Mouse (Mus musculus) heart, embryonic 11.5 days (tissue): ENCODE measurements around the gene Syt12. TPM values are rescaled to one million over a fixed set of nuclear protein-coding genes. Genes with fewer than 3 reads are reported as not detected.

Experiments used
- ATAC-seq: fragments of 200-750 bp; cut with Nextera tagmentation; replicated peaks from 2 replicates; pipeline ENCODE4 v1.8.0; 2017; ENCODE audit warnings: moderate library complexity; ENCODE audit not compliant: insufficient number of reproducible peaks, low FRiP score, low TSS enrichment
- H3K27ac ChIP-seq: fragments of 300-500 bp; sonication (generic); 2 replicates; pipeline ENCODE4 v1.5.1; 2014; ENCODE audit warnings: mild to moderate bottlenecking, low read depth, low read length
- H3K27me3 ChIP-seq: fragments of 300-500 bp; sonication (generic); 2 replicates; pipeline ENCODE4 v1.6.1; 2014; ENCODE audit warnings: mild to moderate bottlenecking, low read length, mixed read lengths; ENCODE audit not compliant: control insufficient read depth, insufficient read depth
- H3K36me3 ChIP-seq: fragments of 300-500 bp; sonication (generic); 2 replicates; pipeline ENCODE4 v1.6.1; 2014; ENCODE audit warnings: mild to moderate bottlenecking, low read length, moderate library complexity, mixed read lengths; ENCODE audit not compliant: control insufficient read depth, insufficient read depth
- H3K4me1 ChIP-seq: fragments of 300-500 bp; sonication (generic); 2 replicates; pipeline ENCODE4 v1.6.1; 2014; ENCODE audit warnings: low read length; ENCODE audit not compliant: control insufficient read depth, insufficient read depth
- H3K4me2 ChIP-seq: fragments of 300-500 bp; sonication (generic); 2 replicates; pipeline ENCODE4 v1.6.1; 2014; ENCODE audit warnings: mild to moderate bottlenecking, moderate library complexity
- H3K4me3 ChIP-seq: fragments of 300-500 bp; sonication (generic); 2 replicates; pipeline ENCODE4 v1.5.1; 2014; ENCODE audit warnings: low read depth, low read length
- H3K9ac ChIP-seq: fragments of 300-500 bp; sonication (generic); 2 replicates; pipeline ENCODE4 v1.6.1; 2014; ENCODE audit warnings: mild to moderate bottlenecking, low read depth, low read length, moderate library complexity
- H3K9me3 ChIP-seq: fragments of 300-500 bp; sonication (generic); replicated peaks from 2 replicates; pipeline ENCODE4 v1.6.1; 2016; ENCODE audit warnings: low read length; ENCODE audit not compliant: control insufficient read depth
- WGBS: fragments of 180-500 bp; shearing (Covaris S2); extraction: QIAGEN DNeasy Blood & Tissue Kit; methylation state at CpG from one replicate; pipeline ENCODE4 v1.1.7; 2014; ENCODE audit not compliant: insufficient replicate concordance; 5-methylcytosine and 5-hydroxymethylcytosine counted together
- polyA plus RNA-seq: library from polyadenylated mRNA; unstranded; fragments of >200 nt; fragmentation: Nextera tagmentation; extraction: Ambion mirVana; gene quantifications from 2 replicates; pipeline ENCODE4 v1.2.1, GENCODE M21; 2014

The Syt12 gene
- 0.72 and 1.3 TPM in 2 replicates for polyA plus RNA-seq

- WGBS: 15% methylated on average over 21 of the region's 21 CpGs
- H3K36me3 ChIP-seq: no peaks in the 10 kb centered on the region
- no peak; the same call in 1 of the 2 replicates for ATAC-seq
- peak within 1 kb of the TSS; percentile 94 for H3K4me2 ChIP-seq
- no peaks in the 10 kb centered on the region for H3K9me3 ChIP-seq
- peaks cover 27% of the 10 kb centered on the region for H3K27me3 ChIP-seq
- peaks cover 6% of the 10 kb centered on the region; the same call in 1 of the 2 replicates for H3K4me1 ChIP-seq
- H3K9ac ChIP-seq: peak within 1 kb of the TSS; percentile 66
- H3K27ac ChIP-seq: no peak within 1 kb of the TSS
- H3K4me3 ChIP-seq: peak within 1 kb of the TSS; percentile 54
Observed at GRCm38 (mm10) chr19:4477345-4478189, at the start of gene Syt12. Gene Syt12, minus strand, starts transcription at chr19:4477447.

DNA sequence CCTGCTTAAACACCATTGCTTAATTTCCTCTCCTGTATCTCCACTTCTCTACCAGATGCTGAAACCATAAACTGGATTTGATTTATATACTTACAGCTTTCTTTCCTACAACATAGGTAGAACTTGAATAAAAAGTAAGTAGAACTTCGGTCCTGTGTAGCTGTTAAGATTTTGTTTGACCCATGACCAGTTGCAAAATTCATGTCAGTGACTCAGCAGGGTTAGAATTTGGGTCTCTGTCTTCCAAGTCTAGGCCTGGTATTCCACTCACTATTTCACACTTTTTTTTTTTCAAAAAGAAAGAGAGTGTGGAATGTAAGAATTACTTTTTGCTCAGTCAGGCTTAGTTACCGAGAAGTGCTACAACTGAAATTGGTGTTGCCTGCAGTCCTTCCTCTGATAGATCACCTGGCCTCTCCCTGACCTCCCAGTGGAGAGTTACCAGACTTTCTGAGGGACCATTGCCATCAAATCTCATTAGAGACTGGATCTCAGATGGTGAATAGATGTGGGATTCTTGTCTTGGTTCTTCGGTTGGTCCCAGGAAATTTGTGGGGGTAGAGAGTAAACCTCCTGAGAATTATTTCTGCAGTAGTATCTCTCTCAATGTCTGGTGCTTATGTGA, 44.3 kb upstream of the Syt12 start:
- Histone ChIP-seq H3K4me2 (no peak overlapping the region), H3K27ac (no peak overlapping the region), H3K36me3 (no peaks in the 10 kb centered on the region), H3K4me1 (no peaks in the 10 kb centered on the region), H3K4me3 (no peak overlapping the region), H3K9ac (no peak overlapping the region), H3K9me3 (no peaks in the 10 kb centered on the region), H3K27me3 (no peaks in the 10 kb centered on the region)
- no peak for ATAC-seq
- WGBS: 83% methylated on average over 3 of the region's 3 CpGs

- Histone ChIP-seq H3K4me1 (peaks cover 12% of the 10 kb centered on the region), H3K4me3 (no peak overlapping the region), H3K4me2 (no peak overlapping the region), H3K27me3 (no peaks in the 10 kb centered on the region), H3K36me3 (no peaks in the 10 kb centered on the region), H3K27ac (no peak overlapping the region), H3K9ac (no peak overlapping the region), H3K9me3 (no peaks in the 10 kb centered on the region)
- ATAC-seq: no peak
- WGBS: 76% methylated on average over 1 of the region's 1 CpGs
Observed at GRCm38 (mm10) chr19:4517483-4517882, 40.2 kb upstream of the Syt12 start.

- H3K9ac ChIP-seq: no peak overlapping the region
- H3K9me3 ChIP-seq: no peaks in the 10 kb centered on the region
- H3K27ac ChIP-seq: no peak overlapping the region
- H3K27me3 ChIP-seq: no peaks in the 10 kb centered on the region
- H3K4me1 ChIP-seq: peaks cover 12% of the 10 kb centered on the region
- WGBS: 61% methylated on average over 2 of the region's 2 CpGs
- ATAC-seq: no peak
- no peaks in the 10 kb centered on the region for H3K36me3 ChIP-seq
- no peak overlapping the region for H3K4me3 ChIP-seq
- H3K4me2 ChIP-seq: no peak overlapping the region
Observed at GRCm38 (mm10) chr19:4516288-4516687, 39.0 kb upstream of the Syt12 start.

DNA sequence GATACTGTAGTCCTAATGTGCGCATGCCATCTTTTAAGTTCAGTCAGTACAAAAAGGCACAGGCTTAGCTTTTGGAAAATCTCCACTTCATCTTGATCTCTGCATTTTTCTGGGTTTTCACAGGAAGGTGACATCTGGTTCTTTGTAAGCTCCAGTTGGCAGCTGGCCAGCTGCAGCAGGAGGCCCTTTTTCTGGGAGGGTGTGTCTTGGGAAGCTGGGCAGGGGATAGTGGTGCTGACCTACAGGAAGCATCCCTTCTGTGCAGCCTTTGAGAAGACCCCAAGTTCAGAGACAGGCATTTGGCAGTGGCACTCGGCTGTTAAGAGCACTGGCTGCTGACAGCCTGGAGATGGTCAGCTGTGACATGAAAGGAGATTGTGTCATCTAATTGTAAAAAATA, 38.5 kb upstream of the Syt12 start:
- Histone ChIP-seq H3K4me2 (no peak overlapping the region; the same call in 1 of the 2 replicates), H3K9ac (no peak overlapping the region), H3K9me3 (no peaks in the 10 kb centered on the region), H3K4me3 (no peak overlapping the region), H3K4me1 (peaks cover 14% of the 10 kb centered on the region), H3K27ac (no peak overlapping the region), H3K27me3 (no peaks in the 10 kb centered on the region), H3K36me3 (no peaks in the 10 kb centered on the region)
- no peak for ATAC-seq
- WGBS: 43% methylated on average over 2 of the region's 2 CpGs

- Histone ChIP-seq H3K9ac (peak overlapping the region; percentile 46; the same call in 1 of the 2 replicates), H3K9me3 (no peaks in the 10 kb centered on the region), H3K27ac (no peak overlapping the region), H3K4me3 (no peak overlapping the region), H3K27me3 (no peaks in the 10 kb centered on the region), H3K4me2 (no peak overlapping the region), H3K36me3 (no peaks in the 10 kb centered on the region), H3K4me1 (peaks cover 14% of the 10 kb centered on the region)
- WGBS: 65% methylated on average over 4 of the region's 4 CpGs
- no peak for ATAC-seq
Observed at GRCm38 (mm10) chr19:4513236-4513858, 36.1 kb upstream of the Syt12 start.

GRCm38 (mm10) chr19:4511116-4511841, 34.0 kb upstream of the Syt12 start:
- Histone ChIP-seq H3K27ac (no peak overlapping the region), H3K4me1 (peaks cover 14% of the 10 kb centered on the region), H3K4me2 (peak overlapping the region; percentile 67), H3K9me3 (no peaks in the 10 kb centered on the region), H3K4me3 (peak overlapping the region; percentile 73), H3K27me3 (no peaks in the 10 kb centered on the region), H3K36me3 (no peaks in the 10 kb centered on the region), H3K9ac (peak overlapping the region; percentile 63; the same call in 1 of the 2 replicates)
- 9% methylated on average over 13 of the region's 13 CpGs for WGBS
- no peak for ATAC-seq
